Mouse (Mus musculus): ENCODE results near the gene Tstd1.

DNA sequence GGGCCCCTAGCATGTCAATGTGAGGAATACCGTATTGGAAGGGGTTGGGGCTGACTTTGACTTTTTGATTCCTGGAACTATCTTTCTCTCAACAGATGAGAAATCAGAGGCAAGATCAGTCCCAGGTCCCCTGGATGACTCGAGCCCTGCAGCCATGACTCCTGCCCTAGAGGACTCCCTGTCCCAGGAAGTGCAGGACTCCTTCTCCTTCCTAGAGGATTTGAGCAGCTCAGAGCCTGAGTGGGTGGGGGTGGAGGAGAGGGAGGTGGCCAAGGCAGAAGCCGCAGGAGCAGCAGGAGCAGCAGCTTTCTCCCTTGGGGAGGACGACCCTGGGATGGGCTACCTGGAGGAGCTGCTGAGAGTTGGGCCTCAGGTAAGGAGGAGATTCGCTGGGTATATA lies 11.4 kb upstream of the Tstd1 start:
- no peak for TF ChIP-seq CTCF (IDR thresholded peaks at IDR 0.05)
- TF ChIP-seq POLR2A (IDR thresholded peaks at IDR 0.05; ENCODE audit: insufficient read depth, low read depth, low read length): no peak
